Mouse (Mus musculus) small intestine, adult 2 months (tissue): ENCODE results near the gene Hoxb8. TPM values are rescaled to one million over a fixed set of nuclear protein-coding genes. Genes with fewer than 3 reads are reported as not detected.

ENCODE experiments used
- H3K27ac ChIP-seq: fragments of 200-500 bp; 2 replicates; pipeline ENCODE4 v1.5.1; 2012; ENCODE audit warnings: low read depth, low read length, control low read depth, inconsistent platforms; ENCODE audit not compliant: insufficient read depth
- H3K27me3 ChIP-seq: fragments of 200-500 bp; 2 replicates; pipeline ENCODE4 v1.6.1; 2012; ENCODE audit warnings: mild to moderate bottlenecking, moderate library complexity, low read length, inconsistent platforms; ENCODE audit not compliant: control insufficient read depth, insufficient read depth
- H3K36me3 ChIP-seq: fragments of 200-500 bp; 2 replicates; pipeline ENCODE4 v1.6.1; 2012; ENCODE audit warnings: mild to moderate bottlenecking, low read length, control low read depth, inconsistent platforms; ENCODE audit not compliant: control insufficient read depth, insufficient read depth
- H3K4me1 ChIP-seq: fragments of 200-500 bp; 2 replicates; pipeline ENCODE4 v1.6.1; 2012; ENCODE audit warnings: low read length, inconsistent platforms, mixed read lengths; ENCODE audit not compliant: control insufficient read depth, insufficient read depth, insufficient read length
- H3K4me3 ChIP-seq: fragments of 200-500 bp; 2 replicates; pipeline ENCODE4 v1.5.1; 2012; ENCODE audit warnings: low read depth, mild to moderate bottlenecking, control low read depth, inconsistent platforms, low read length, moderate library complexity
- CTCF ChIP-seq: fragments of 200-500 bp; IDR thresholded peaks from 2 replicates; pipeline ENCODE4 v1.5.1; 2012; ENCODE audit warnings: low read depth, mild to moderate bottlenecking, control low read depth, inconsistent platforms, low read length, moderate library complexity, mixed read lengths; ENCODE audit not compliant: insufficient replicate concordance, insufficient read length; ENCODE audit errors: extremely low read depth
- POLR2A ChIP-seq: fragments of 200-500 bp; IDR thresholded peaks from 2 replicates; pipeline ENCODE4 v1.6.1; 2012; ENCODE audit warnings: low read depth, mild to moderate bottlenecking, control low read depth, inconsistent platforms, low read length, moderate library complexity
- WGBS: fragments of 180-500 bp; shearing (Covaris S2); methylation state at CpG from one replicate; pipeline ENCODE4 v1.1.7; 2018; 5-methylcytosine and 5-hydroxymethylcytosine counted together
- polyA plus RNA-seq: library from polyadenylated mRNA; depleted of rRNA; stranded (reverse); fragments of >200 nt; gene quantifications from 2 replicates; pipeline ENCODE4 v1.2.3, GENCODE M21; 2012

Gene Hoxb8
- polyA plus RNA-seq, 1 experiment = 5.3 TPM

GRCm38 (mm10) chr11:96262262-96262830 is 19.4 kb upstream of the Hoxb8 start:
- peaks cover 7% of the 10 kb centered on the region for H3K4me1 ChIP-seq
- H3K27ac ChIP-seq = no peak overlapping the region
- peaks cover 86% of the 10 kb centered on the region for H3K27me3 ChIP-seq
- H3K36me3 ChIP-seq = no peaks in the 10 kb centered on the region
- no peak for TF ChIP-seq CTCF
- TF ChIP-seq POLR2A = no peak
- WGBS = 14% methylated on average over 6 of the region's 6 CpGs
- H3K4me3 ChIP-seq = no peak overlapping the region

GRCm38 (mm10) chr11:96263636-96264389 is 17.9 kb upstream of the Hoxb8 start:
- Histone ChIP-seq H3K4me3 (no peak overlapping the region), H3K27ac (no peak overlapping the region), H3K36me3 (no peaks in the 10 kb centered on the region), H3K27me3 (peaks cover 84% of the 10 kb centered on the region), H3K4me1 (peaks cover 7% of the 10 kb centered on the region)
- 5% methylated on average over 33 of the region's 33 CpGs for WGBS
- no peak for TF ChIP-seq CTCF
- no peak for TF ChIP-seq POLR2A

- Histone ChIP-seq H3K27ac (no peak overlapping the region), H3K4me1 (peaks cover 7% of the 10 kb centered on the region), H3K4me3 (no peak overlapping the region), H3K27me3 (peaks cover 86% of the 10 kb centered on the region), H3K36me3 (no peaks in the 10 kb centered on the region)
- 29% methylated on average over 8 of the region's 8 CpGs for WGBS
- no peak for TF ChIP-seq POLR2A
- TF ChIP-seq CTCF = no peak
Observed at GRCm38 (mm10) chr11:96264390-96265020, 17.2 kb upstream of the Hoxb8 start.

- TF ChIP-seq POLR2A (no peak), CTCF (no peak)
- peaks cover 89% of the 10 kb centered on the region for H3K27me3 ChIP-seq
- H3K27ac ChIP-seq = no peak overlapping the region
- H3K36me3 ChIP-seq = no peaks in the 10 kb centered on the region
- no peak overlapping the region for H3K4me3 ChIP-seq
- peaks cover 7% of the 10 kb centered on the region for H3K4me1 ChIP-seq
- WGBS = 11% methylated on average over 7 of the region's 7 CpGs
Observed at GRCm38 (mm10) chr11:96265954-96266353, 15.8 kb upstream of the Hoxb8 start.

- Histone ChIP-seq H3K36me3 (no peaks in the 10 kb centered on the region), H3K4me3 (no peak overlapping the region), H3K27me3 (peaks cover 91% of the 10 kb centered on the region), H3K4me1 (peaks cover 7% of the 10 kb centered on the region), H3K27ac (no peak overlapping the region)
- 32% methylated on average over 7 of the region's 7 CpGs for WGBS
- TF ChIP-seq CTCF = no peak
- no peak for TF ChIP-seq POLR2A
Observed at GRCm38 (mm10) chr11:96267021-96267920, 14.4 kb upstream of the Hoxb8 start.

- H3K4me3 ChIP-seq = no peak overlapping the region
- H3K27me3 ChIP-seq = peaks cover 91% of the 10 kb centered on the region
- H3K27ac ChIP-seq = no peak overlapping the region
- H3K4me1 ChIP-seq = peaks cover 7% of the 10 kb centered on the region
- TF ChIP-seq POLR2A (no peak), CTCF (no peak)
- no peaks in the 10 kb centered on the region for H3K36me3 ChIP-seq
- WGBS = 20% methylated on average over 1 of the region's 1 CpGs
Observed at GRCm38 (mm10) chr11:96268031-96268745, 13.5 kb upstream of the Hoxb8 start.
